Mouse (Mus musculus): Measurements from ENCODE around the gene Tssc4.

- TF ChIP-seq CTCF (IDR thresholded peaks at IDR 0.05; ENCODE audit: low read depth) (no peak), EP300 (IDR thresholded peaks at IDR 0.05; ENCODE audit: low read depth) (no peak)
Observed at GRCm38 (mm10) chr7:143051316-143051715, 17.7 kb upstream of the Tssc4 start.
